Mouse (Mus musculus) neutrophil, adult 83 days (primary cell): ENCODE data around the gene Trnp1. TPM values are rescaled to one million over a fixed set of nuclear protein-coding genes. Genes with fewer than 3 reads are reported as not detected.

Experiments
- total RNA-seq, 2 experiments: library from RNA; stranded (reverse); gene quantifications; one replicate each; pipeline ENCODE4 v1.2.4; 2023

Gene Trnp1
- not detected for total RNA-seq

GRCm38 (mm10) chr4:133498160-133498724 lies at the start of gene Trnp1:
Gene Trnp1 (minus strand): TSS chr4:133498550.

GRCm38 (mm10) chr4:133545272-133546231 lies 47.2 kb upstream of the Trnp1 start, which contains the start of gene Nudc:
Gene Nudc (minus strand): TSS chr4:133545996.

GRCm38 (mm10) chr4:133518601-133519368 lies 20.4 kb upstream of the Trnp1 start, which contains the start of gene Kdf1:
Gene Kdf1 (plus strand): TSS chr4:133518963.

GRCm38 (mm10) chr4:133479458-133480184 lies 18.7 kb downstream of the Trnp1 start, which contains the start of gene Tent5b:
Gene Tent5b (plus strand): TSS chr4:133480132.

Other genes starting within 250 kb of the Trnp1 start
- 10 to 100 TPM; 32.7 to 33.3 TPM for gene Sytl1, start 235.4 kb downstream of the Trnp1 start, total RNA-seq
- gene Tmem222, start 220.8 kb downstream of the Trnp1 start, total RNA-seq: 10 to 100 TPM; 31.7 to 32.5 TPM
- 10 to 100 TPM; 55.9 to 59.9 TPM for gene Wdtc1, start 145.1 kb downstream of the Trnp1 start, total RNA-seq
- 10 to 100 TPM; 62.6 to 62.7 TPM for gene Slc9a1, start 128.8 kb downstream of the Trnp1 start, total RNA-seq
- gene Tent5b, start 18.4 kb downstream of the Trnp1 start, total RNA-seq: not detected
- gene Kdf1, start 20.4 kb upstream of the Trnp1 start, total RNA-seq: not detected
- 10 to 100 TPM; 47.1 to 54.2 TPM for gene Nudc, start 47.4 kb upstream of the Trnp1 start, total RNA-seq
- not detected for gene Nr0b2, start 54.8 kb upstream of the Trnp1 start, total RNA-seq
- gene Gpatch3, start 76.2 kb upstream of the Trnp1 start, total RNA-seq: 10 to 100 TPM; 10.9 to 12.2 TPM
- 10 to 100 TPM; 11.8 to 13.3 TPM for gene Gpn2, start 85.8 kb upstream of the Trnp1 start, total RNA-seq
- gene Sfn, start 103.6 kb upstream of the Trnp1 start, total RNA-seq: 10 to 100 TPM in 1 of 2 experiments, 1 to 10 TPM in 1; 9.9 to 12.1 TPM
- 100 to 1,000 TPM in 1 of 2 experiments, 10 to 100 TPM in 1; 90.6 to 113 TPM for gene Zdhhc18, start 151.6 kb upstream of the Trnp1 start, total RNA-seq
- gene Pigv, start 174.1 kb upstream of the Trnp1 start, total RNA-seq: 10 to 100 TPM; 20.4 to 22.0 TPM